Mouse (Mus musculus): ENCODE measurements at regions not wholly inside any gene's neighbourhood (a gene's known extent, or its start where the extent isn't known, plus 50 kb on each side); places are given as distances from the start of the nearest gene placed in this dataset.

- TF ChIP-seq CHD2 (IDR thresholded peaks at IDR 0.05; ENCODE audit: low read depth, low read length): no peak
- TF ChIP-seq MAFK (IDR thresholded peaks at IDR 0.05; ENCODE audit: insufficient read depth, low read depth, low read length): no peak
- no peak for TF ChIP-seq HCFC1 (IDR thresholded peaks at IDR 0.05; ENCODE audit: borderline replicate concordance, insufficient read depth, low read length)
- TF ChIP-seq ZC3H11A (IDR thresholded peaks at IDR 0.05; ENCODE audit: borderline replicate concordance, low read depth, low read length): no peak
- TF ChIP-seq ZNF384 (IDR thresholded peaks at IDR 0.05; ENCODE audit: low read depth, low read length): no peak
Measured at GRCm38 (mm10) chr13:85508552-85508951, 219.6 kb upstream of the Rasa1 start.
